Mouse (Mus musculus) A20 (cell line): ENCODE results near the gene Mip.
A peak's percentile ranks its signal among the peaks of the same experiment; 100 is the strongest.
"Not testable (repeated sequence)": the region's sequence is repeated elsewhere in the genome, so short reads cannot be mapped to it uniquely, and the experiment has no call there.

Experiments
- DNase-seq: peaks from one replicate; pipeline ENCODE4 v3.0.0-alpha.2; 2011; ENCODE audit warnings: low read depth, low spot score

Gene Mip

GRCm38 (mm10) chr10:128225538-128225937 lies at the start of gene Mip:
TSS of gene Mip (plus strand) at chr10:128225838.
- no peak for DNase-seq

- DNase-seq = peak; percentile 86
These were observed 49.5 kb upstream of the Mip start for GRCm38 (mm10) chr10:128175996-128176755.

- peak; percentile 29 for DNase-seq
These were observed 48.3 kb upstream of the Mip start for GRCm38 (mm10) chr10:128177316-128177715.

GRCm38 (mm10) chr10:128179989-128180388 lies 45.6 kb upstream of the Mip start, which contains the start of gene Rbms2:
TSS of gene Rbms2 (minus strand) at chr10:128180297.
- no peak for DNase-seq

- DNase-seq = no peak
These were observed 41.3 kb upstream of the Mip start for GRCm38 (mm10) chr10:128184296-128184695.

GRCm38 (mm10) chr10:128185277-128185940 lies 40.2 kb upstream of the Mip start:
- no peak for DNase-seq

- peak; percentile 87 for DNase-seq
These were observed 39.7 kb upstream of the Mip start for GRCm38 (mm10) chr10:128185959-128186358.

DNA sequence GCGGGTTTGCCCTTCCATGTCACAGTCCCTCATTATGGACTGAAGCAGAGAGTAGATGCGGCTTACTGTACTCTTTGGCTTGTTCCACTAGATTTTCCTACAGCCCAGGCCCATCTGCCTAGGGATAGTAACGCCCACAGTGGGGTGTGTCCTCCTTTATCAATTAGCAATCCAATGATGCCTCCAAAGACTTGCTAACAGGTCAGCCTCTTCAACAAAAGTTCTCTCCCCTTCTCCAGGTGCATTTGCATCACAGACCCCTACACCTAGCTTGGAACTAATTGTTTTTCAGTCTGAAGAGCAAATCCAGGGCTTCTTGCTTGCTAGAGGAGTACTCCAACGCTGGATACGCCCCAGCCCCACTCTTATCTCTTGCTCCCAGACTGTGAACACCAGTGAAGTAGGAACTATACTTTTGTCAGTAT lies 38.4 kb upstream of the Mip start:
- DNase-seq = no peak

- peak; percentile 78 for DNase-seq
These were observed 37.3 kb upstream of the Mip start for GRCm38 (mm10) chr10:128188242-128188877.

DNA sequence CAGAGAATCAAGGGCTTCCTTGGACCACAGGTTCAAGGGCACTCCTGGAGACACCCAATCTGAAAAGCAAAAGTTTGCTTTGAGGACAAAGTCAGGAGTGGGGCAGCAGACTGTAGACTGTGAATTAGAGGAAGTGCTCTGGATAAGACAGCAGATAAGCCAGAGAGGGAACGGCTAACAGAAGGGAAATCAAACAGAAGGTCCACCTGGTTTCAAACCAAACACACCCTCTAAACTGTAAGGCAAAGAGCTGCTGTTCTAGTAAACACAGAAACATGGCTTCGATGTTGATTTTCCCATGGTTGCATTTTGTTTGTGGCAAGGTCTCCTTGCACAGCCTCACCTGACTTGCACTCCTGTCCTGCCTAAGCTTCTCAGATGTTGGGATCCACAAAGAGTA lies 34.2 kb upstream of the Mip start:
- no peak for DNase-seq

- not testable (repeated sequence) for DNase-seq
These were observed 33.4 kb upstream of the Mip start for GRCm38 (mm10) chr10:128192030-128192766.

- DNase-seq = no peak
These were observed 32.5 kb upstream of the Mip start for GRCm38 (mm10) chr10:128193113-128193512.

DNA sequence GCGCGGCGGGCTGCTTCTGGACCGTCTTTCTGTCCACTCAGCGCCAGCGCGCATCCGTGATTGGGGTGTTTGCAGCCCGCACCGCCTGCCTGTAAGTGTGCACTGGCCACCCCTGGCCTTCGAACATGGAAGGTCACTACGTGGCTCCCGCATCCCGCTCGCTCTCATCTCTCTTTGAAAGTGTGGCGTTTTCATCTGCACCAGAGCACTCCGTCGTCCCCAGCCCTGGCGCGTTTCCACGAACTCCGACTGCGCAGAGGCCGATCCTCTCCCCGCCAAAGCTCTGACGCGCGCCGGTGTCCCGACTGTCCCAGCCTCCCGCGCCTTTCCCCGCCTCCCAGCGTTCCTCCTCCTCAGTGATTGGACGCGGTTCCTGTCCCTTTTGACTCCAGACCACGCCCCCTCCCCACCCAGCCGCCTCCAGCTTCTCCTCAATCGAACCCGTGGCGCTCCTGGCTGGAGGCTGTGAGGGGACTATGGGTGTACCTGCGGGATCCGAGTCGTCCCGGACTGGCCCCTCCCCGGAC lies 31.6 kb upstream of the Mip start, which contains the start of gene Gls2:
Gls2 (plus strand) TSS at position 434 of the 527 bp plus-strand sequence.
- DNase-seq = no peak

GRCm38 (mm10) chr10:128194551-128195461 lies 30.8 kb upstream of the Mip start:
- DNase-seq = no peak

GRCm38 (mm10) chr10:128201856-128202255 lies 23.8 kb upstream of the Mip start:
- DNase-seq = no peak

- DNase-seq = no peak
These were observed 20.7 kb upstream of the Mip start for GRCm38 (mm10) chr10:128204941-128205340.

DNA sequence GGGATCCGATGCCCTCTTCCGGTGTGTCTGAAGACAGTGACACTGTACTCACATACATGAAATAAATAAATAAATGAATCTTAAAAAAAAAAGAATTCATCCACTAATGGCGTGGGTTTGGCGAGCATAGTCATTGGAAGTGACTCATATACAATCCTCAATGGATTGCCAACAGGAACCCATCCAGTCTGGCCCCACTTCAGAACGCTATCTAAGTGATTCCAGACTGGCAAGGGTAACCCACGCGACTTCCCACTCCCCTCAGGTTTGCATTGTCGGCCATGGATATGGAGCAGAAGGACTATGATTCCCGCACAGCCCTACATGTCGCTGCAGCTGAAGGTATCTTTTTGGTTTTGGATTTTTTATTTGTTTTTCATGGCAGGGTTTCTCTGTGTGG lies 17.3 kb upstream of the Mip start:
- DNase-seq = no peak

GRCm38 (mm10) chr10:128209311-128210009 lies 16.2 kb upstream of the Mip start:
- no peak for DNase-seq

GRCm38 (mm10) chr10:128210131-128210530 lies 15.5 kb upstream of the Mip start:
- no peak for DNase-seq

GRCm38 (mm10) chr10:128210954-128211353 lies 14.7 kb upstream of the Mip start:
- DNase-seq = peak; percentile 35
